Mouse (Mus musculus): ENCODE results near the gene Cacna1c.

Gene Cacna1c

DNA sequence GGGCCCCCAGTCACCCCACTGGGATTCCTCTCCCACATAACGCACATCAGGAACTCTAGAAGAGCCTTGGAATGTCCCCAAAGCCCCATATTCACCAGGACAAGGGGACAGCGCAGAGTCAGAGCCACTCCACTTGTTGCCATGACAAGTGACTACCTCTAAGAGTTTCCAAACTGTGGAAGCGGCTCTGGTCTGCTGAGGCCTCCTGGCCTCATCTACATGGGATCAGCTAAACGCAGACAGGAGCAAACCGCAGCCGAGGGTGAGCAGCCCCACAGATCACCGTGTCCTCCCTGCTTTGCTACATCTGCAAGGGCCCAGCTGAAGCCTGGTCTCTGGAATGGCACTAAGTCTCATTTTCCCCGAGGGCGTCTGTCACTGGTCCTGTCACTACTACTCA is 93.3 kb downstream of the Cacna1c start:
- peak in 1 of 2 experiments; percentile 53 for DNase-seq (ENCODE audit: inconsistent age in 2 of 2, low spot score in 1 of 2)

DNA sequence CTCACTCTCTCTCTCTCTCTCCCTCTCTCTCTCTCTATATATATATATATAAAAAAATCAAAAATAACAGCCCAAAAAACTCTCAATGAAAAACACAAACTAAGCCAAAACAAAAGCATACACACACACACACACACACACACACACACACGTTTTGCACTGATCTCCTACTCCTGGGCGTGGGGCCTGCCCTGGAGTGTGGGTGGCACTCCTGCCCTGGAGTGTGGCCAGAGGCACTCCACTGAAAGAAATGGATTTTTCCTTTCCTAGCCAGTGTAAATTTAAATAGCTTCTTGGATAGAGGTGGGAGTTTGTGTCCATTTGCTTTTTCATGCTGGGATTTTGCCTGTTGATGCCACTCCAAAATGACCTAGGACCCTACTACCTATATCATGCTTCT is 96.9 kb downstream of the Cacna1c start:
- DNase-seq (ENCODE audit: inconsistent age in 2 of 2, low spot score in 1 of 2) = no peak

DNA sequence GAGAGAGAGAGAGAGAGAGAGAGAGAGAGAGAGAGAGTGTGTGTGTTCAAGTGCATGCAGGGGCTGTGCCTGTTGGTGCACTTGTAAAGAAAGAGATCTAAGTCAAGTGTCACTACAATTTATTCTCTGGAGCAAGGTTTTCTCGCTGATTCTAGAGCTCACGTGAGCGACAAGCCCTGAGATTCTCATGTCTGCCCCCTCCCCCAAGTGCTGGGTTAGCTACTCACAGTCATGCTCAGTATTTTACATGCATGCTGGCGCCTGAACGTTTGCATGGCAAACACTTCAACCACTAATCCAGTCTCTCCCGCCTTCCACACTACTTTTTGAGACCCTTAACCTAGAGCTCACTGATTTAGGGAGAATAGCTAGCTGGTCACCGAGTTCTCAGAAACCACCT is 99.7 kb downstream of the Cacna1c start:
- no peak for DNase-seq (ENCODE audit: inconsistent age in 2 of 2, low spot score in 1 of 2)

DNA sequence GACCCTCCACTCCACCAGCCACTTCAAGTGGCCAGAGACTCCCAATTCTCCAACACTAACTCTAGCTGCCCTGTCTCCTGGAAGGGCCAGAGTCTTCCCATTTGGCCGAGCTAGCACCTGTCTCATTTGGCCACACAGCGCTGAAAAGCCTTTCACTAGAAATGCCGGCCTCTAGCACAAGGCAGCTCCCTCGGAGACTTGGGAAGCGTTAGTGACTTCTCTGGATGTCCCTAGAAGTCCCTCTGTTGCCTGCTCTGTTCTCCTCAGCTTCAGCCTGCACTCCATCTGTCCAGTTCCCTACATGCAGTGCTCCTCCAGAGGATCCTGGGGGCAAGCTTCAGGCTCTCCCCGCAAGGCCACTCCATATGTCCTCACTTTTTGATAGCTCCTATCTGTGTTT is 101.1 kb downstream of the Cacna1c start:
- DNase-seq (ENCODE audit: inconsistent age in 2 of 2, low spot score in 1 of 2) = no peak

DNA sequence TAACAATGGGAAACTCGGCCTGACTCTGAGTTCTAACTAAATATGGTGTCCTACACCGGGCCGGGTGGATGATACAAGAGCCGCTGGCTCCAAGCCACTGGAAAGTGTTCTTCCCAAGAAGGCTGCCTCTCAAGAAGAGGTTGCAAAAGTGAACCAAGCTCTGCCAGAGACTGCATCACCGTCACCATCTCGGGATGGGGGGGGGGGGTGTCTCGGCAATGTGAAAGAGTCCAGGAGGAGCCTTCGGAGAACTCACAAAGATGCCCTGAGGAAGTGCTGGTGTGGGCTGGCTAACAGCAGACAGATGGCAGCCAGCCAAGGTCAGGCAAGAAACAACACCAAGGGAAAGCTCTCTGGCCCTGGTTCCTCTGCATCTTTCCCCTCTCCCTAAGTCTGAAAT is 107.0 kb downstream of the Cacna1c start:
- peak; percentile 82 to 91 for DNase-seq (ENCODE audit: inconsistent age in 2 of 2, low spot score in 1 of 2)

DNA sequence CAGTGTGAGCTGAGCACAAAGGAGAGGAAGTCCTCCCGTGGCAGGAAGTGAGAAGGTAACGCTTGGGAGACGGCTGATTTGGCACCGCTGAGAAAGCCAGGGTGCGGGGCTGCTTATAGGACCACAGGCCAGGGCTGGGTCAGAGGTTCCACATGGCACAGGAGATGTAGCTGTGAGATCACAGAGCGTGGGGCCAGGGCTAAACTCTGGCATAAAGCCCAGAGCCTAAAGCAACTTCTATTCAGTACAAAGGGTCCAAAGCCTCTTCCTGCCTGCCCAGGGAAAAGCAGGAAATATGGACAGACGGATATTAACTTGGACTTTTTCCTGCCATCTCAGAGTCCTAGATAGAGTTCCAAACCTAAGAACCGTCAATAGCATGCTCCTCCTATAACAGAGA is 107.8 kb downstream of the Cacna1c start:
- DNase-seq (ENCODE audit: inconsistent age in 2 of 2, low spot score in 1 of 2) = no peak

DNA sequence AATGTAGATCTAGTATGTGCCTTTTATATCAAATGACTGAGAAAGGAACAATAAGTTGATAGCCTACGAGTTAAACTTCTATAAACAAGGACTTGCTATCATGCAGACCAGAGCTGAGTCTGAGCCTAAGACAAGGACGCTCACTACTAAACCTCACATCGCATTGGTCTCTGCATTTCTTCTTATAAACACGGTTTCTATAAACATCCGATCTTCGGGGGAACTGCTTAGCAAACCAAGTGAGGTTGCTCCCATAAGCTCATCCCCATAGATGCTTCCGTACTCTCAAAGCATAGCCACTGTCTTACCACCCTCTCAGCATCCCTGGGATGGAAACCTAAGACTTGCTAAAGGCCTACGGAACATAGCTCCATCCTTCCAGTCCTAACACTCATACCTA is 108.3 kb downstream of the Cacna1c start:
- no peak for DNase-seq (ENCODE audit: inconsistent age in 2 of 2, low spot score in 1 of 2)

DNA sequence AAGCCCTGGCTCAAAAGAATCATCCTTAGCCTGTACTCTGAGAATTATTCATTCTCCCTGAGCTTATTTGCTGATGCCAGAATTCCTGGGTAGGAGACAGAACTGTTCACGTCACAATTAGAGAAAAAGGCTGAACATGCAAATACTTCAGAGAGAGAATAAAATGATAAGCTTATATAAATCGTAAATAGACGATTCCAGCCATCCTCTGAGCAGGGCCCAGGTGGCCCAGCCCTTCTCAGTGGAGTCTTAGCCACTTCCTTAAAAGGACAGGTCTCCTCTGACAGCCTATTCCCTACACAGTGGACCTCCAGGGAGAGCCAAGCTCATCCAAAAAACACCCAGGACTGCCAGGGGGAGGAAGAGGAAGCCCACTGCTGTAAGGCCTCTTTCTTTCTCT is 110.4 kb downstream of the Cacna1c start:
- peak in 1 of 2 experiments; percentile 54 for DNase-seq (ENCODE audit: inconsistent age in 2 of 2, low spot score in 1 of 2)

DNA sequence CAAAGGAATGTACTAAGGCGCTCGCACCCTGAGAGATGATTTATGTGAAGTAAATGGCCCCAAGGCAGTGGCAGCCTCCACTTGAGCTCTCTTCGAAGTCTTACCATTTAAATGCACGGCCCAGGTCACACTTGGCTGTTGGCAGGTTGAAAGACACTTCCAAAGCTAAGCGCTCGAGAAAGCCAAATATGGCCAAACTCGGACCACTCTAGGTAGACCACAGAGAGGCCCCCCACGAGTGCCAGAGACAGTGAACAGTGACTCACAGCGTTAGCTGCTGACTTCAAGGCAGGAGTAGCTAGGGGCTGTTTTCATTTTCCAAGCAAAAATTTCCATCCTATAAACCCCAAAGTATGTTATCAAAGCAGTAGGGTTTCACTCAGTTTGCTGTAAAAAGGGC is 111.7 kb downstream of the Cacna1c start:
- peak in 1 of 2 experiments; percentile 76 for DNase-seq (ENCODE audit: inconsistent age in 2 of 2, low spot score in 1 of 2)

DNA sequence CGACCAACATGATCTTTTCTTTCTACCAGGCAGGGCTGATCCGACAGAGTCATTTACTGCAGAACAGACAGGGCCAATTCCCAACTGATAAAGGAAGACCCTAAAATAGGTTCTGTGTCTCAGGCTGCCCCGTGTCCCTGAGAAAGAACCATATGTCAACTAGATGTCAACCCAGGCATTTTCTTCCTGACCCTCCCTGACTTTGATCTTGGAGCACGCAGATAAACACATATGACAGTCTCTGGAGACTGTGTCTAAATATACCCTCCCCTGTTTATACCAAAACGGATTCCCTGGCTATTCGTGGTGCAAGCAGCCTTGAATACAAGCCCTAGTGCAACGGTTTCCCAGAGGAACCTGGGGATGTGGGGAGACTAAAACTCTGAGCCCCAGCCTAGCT is 112.7 kb downstream of the Cacna1c start:
- peak; percentile 61 to 79 for DNase-seq (ENCODE audit: inconsistent age in 2 of 2, low spot score in 1 of 2)

DNA sequence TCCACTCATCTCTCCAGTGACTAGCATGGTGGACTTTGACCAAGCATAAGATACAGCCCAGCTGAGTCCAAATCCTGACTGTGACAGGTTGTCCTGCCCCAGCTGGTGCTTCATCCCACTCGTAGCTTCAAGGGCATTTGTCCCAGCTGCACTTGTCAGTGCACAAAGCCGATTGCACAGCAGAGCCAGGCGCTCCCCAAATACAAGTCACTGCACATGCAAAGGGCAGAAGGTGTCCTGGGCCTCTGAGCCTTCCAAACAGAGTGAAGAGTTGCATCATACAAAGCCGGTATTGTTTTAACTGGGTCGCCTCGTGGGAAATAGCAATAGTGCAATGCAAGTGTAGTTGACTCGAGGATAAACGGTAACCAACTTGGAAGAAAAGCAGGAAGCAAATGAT is 113.6 kb downstream of the Cacna1c start:
- DNase-seq (ENCODE audit: inconsistent age in 2 of 2, low spot score in 1 of 2) = peak; percentile 64 to 78

DNA sequence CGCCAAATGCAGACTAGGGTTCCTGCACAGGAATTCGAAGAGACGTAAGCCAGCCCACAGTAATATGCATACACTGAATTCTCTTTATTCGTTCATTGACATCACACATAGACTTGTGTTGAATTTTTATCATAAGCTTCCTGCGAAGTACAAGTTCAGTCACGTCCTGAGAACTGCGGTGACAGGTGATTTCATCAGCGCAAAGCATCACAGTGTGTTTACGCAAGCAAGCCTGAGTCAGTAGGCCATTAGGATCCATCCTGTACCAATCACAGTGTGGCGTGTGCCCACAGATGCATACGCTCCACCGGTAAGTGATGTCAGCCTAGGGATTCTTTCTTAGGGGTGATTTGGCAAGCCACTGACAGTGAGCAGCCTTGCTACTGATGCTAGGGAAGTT is 114.6 kb downstream of the Cacna1c start:
- peak in 1 of 2 experiments; percentile 46 for DNase-seq (ENCODE audit: inconsistent age in 2 of 2, low spot score in 1 of 2)

DNA sequence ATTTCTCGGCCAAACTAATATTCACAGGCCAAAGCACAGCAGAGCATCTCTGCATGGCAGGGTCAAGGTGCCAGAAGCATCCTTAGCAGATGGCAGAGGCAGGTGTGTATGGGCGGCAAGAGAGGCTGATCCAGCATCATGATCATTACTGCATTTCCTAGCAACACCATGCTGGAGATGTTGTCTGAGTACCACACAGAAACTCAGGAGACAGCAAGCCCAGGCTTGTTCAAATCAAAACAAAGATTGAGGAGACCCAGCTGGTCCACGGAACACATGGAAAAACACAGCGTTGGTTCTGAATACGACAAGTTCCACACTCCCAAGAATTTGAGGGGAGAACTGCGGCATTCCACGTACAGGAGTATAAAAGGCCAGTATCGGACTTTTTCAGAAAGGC is 116.6 kb downstream of the Cacna1c start:
- peak in 1 of 2 experiments; percentile 51 for DNase-seq (ENCODE audit: inconsistent age in 2 of 2, low spot score in 1 of 2)

DNA sequence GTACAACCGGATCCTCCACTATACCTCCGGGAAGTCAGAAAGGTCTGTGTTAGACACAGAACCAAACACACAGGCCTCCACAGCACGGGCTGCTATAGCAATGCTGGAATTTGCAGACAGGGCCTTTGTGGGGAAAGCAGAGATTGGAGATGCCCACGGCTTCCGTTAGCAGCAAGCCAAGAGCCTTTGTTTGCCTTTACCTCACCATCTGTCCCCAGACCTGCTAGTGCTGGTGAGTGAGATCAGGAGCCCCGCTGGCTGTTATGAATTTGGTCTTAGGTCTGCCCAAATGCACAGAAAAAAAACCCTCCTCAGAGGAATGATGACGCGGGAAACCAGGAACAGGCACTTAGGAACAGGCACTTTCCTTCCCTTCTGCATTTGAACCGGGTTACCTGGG is 117.3 kb downstream of the Cacna1c start:
- DNase-seq (ENCODE audit: inconsistent age in 2 of 2, low spot score in 1 of 2) = peak in 1 of 2 experiments; percentile 35

DNA sequence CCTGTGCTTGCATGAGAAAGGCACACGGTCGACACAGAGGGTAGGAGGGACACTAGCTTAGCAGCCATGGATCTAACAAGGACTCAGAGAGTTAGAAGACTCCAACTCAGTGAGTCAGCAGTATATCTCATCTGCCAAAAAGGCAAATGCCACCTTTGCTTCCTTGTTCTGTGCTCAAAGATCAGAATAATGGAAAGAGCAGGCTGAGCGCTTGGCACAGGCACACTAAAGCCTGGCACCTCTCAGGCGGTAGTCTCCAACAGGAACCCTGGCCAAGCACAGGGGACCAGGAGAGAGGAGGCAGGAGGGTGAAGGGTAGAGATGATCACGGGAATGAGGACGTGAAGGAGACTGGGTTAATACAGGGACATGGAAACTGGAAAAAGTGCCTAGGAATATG is 119.0 kb downstream of the Cacna1c start:
- peak; percentile 61 to 85 for DNase-seq (ENCODE audit: inconsistent age in 2 of 2, low spot score in 1 of 2)

DNA sequence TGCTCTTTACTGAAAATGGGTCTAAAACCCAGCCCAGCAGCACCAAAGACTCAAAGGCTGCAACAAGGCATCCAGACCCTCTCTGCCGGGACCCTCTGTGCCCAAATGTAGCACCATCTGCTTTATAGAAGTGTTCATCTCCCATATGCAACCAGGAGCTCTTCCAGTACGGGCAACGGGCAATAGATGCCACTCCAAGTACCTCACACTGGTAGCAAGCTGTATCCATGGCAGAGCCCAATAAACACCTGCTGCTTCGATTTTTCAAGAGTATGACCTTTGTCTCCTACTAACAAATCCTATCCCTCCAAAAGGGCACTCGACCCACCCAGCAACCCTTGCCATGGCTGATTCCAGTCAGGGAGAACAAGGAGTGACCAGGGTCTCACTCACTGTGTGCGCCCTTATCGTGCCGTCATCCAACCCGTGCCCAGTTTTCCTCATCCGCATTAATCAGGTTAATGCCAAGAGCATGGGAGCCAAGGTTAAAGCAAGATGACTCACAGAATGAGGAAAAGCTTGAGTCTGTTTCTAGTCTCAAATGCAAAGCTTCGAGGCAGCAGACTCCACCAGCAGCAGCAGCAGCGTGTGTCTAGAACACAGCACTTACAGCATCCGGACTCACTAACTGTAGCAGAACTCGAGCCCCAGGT is 122.7 kb downstream of the Cacna1c start:
- DNase-seq (ENCODE audit: inconsistent age in 2 of 2, low spot score in 1 of 2) = peak; percentile 88 to 94

DNA sequence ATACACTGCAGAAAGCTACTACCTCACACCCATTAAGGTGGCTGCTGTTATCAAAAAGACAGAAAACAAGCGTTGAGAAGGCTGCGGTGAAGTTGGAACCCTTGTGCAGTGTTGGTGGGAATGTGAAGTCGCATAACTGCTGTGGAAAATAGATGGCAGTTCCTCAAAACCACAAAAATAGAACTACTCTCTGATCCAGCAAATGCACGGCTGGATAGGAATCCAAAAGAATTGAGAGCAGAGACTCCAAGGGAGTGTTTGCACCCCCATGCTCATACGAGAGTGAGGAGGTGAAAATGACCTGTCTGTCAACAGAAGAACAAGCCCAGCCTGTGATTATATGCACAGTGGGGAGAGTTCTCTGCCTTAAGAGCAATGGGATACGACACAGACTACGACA is 123.4 kb downstream of the Cacna1c start:
- DNase-seq (ENCODE audit: inconsistent age in 2 of 2, low spot score in 1 of 2) = peak in 1 of 2 experiments; percentile 60

DNA sequence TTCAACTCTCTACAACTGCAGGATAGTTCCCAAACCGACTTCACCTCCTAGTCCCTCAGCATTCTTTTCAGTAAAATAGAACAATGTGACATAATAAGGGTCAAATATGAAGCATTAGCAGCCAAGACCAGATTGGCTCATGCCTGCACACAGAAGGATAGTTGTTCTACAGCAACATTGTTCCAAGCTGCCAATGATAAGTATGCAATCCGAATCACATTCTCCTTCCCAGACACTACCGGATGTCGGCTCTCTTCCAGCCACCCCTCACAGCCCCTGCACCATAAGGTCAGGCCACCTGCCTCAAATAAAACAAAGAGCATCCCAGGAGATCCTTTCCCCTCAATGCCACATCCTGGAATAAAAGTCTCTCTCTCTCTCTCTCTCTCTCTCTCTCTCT is 125.4 kb downstream of the Cacna1c start:
- no peak for DNase-seq (ENCODE audit: inconsistent age in 2 of 2, low spot score in 1 of 2)

DNA sequence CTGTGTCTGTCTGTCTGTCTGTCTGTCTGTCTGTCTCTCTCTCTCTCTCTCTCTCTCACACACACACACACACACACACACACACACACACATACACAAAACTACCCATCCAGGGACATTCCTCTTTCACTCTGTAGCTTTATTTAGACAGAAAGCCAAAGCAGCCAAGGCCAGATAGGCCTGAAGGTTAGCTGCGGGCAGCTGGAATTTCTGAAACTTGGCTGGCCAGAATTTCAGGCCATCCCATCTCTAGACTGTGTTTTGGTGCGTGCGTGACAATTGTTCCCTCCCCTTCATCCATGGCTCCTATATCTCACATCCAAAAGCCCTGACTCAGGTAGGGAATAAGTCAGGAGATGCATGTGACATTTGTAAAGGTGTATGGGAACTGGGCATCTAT is 125.9 kb downstream of the Cacna1c start:
- DNase-seq (ENCODE audit: inconsistent age in 2 of 2, low spot score in 1 of 2) = peak; percentile 76 to 87

DNA sequence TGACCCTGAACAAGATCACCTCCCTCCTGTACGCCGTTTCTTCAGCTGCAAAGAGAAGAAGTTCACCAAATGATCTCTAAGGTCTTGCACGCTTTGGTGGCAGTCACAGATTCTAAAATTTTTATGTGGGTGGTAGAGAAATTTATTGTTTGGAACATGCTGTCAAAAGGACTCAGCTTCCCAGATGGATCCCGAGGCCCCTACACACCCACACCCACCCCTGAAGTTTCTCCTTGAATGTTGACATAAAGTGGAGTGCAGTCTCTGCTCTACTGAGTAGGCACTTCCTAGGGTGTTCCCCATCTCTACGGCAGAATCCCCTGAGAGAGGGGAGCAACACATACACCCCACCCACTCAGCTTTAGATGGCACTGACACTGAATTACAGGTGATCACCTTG is 127.1 kb downstream of the Cacna1c start:
- no peak for DNase-seq (ENCODE audit: inconsistent age in 2 of 2, low spot score in 1 of 2)

DNA sequence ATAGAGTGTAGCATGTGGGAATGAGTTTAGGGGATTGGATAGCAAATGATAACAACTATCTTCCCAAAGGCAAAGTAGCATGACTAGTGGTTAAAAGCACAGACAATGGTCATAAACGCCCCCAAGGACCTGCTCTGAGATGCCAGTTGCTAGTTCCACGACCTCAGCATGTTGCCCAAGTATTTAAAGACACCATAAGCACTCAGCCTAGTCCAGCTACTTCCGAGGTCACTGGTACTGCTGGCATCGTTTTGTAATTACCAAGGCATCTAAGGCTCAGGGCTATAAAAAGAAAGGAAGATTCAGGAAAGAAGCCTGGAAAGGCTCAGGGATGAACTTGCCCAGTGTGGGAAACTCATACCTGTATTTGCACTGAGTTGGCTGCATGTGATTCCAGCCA is 127.6 kb downstream of the Cacna1c start:
- peak in 1 of 2 experiments; percentile 63 for DNase-seq (ENCODE audit: inconsistent age in 2 of 2, low spot score in 1 of 2)

DNA sequence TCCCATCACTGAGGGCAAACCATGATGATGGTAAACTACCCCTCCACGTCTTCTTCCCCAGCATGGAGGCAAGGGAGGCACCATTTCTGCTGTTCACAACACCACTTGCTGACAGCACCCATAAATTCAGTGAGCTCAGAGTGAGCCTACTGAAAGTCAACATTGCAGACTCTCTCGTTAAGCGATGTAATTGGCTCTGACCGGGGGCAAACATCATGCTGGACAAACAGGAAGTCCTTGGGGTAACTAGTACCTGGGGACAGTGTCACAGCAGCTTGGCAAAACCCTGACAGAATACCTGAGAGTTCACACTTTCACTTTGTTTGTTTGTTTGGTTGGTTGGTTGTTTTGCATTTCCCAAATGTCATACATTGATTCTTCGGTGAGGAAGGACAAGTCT is 131.3 kb downstream of the Cacna1c start:
- no peak for DNase-seq (ENCODE audit: inconsistent age in 2 of 2, low spot score in 1 of 2)

DNA sequence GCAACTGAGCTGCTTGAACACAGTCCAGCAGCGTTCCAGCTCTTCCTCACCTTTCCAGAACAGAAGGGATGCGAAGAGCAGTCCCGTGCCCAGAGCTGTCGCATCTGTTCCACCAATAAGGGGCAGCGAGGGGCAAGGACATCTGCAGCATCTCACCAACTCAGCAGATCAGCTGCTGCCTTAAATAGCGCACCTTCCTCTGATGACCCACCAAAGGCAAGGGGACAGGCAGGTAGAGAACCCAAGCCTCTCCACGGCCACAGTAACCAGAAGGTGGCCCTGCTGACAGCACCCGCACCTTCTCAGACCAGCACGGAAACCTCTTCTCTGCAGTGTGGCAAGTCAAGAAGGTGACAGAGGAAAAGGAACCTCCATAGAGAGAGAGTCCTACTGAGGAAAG is 131.8 kb downstream of the Cacna1c start:
- no peak for DNase-seq (ENCODE audit: inconsistent age in 2 of 2, low spot score in 1 of 2)
